Mouse (Mus musculus): ENCODE data around the gene Dnajb5. TPM values are rescaled to one million over a fixed set of nuclear protein-coding genes. Genes with fewer than 3 reads are reported as not detected.
"Not testable (repeated sequence)": the region's sequence is repeated elsewhere in the genome, so short reads cannot be mapped to it uniquely, and the experiment has no call there.

The Dnajb5 gene
- polyA plus RNA-seq, 1 experiment: 12.2 TPM

DNA sequence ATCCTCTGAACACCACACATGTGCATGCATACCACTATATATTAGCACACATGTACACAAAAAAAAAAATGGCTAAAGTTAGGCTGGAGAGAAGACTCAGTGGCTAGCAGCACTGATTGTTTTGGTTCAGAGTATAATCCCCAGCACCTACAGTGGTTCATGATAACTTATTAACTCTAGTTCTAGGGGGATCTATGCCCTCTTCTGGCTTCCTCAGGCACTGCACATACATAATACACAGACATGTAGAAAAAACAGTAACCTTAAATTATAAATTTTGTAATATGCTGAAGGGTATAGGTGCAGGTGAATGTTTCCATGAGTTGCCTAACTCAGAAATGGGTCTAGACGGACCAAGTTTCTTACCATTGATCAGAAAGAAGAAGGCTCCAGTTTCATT, 38.7 kb downstream of the Dnajb5 start:
- Histone ChIP-seq H3K27me3 (ENCODE audit: control insufficient read depth, insufficient read depth, low read length) (no peaks in the 10 kb centered on the region), H3K4me1 (ENCODE audit: control insufficient read depth, insufficient read depth, insufficient read length) (no peaks in the 10 kb centered on the region), H3K36me3 (ENCODE audit: control insufficient read depth, insufficient read depth, low read length) (peaks cover 67% of the 10 kb centered on the region), H3K27ac (ENCODE audit: insufficient read depth, low read length) (no peak overlapping the region), H3K4me3 (ENCODE audit: extremely low read depth, insufficient read depth, insufficient read length) (no peak overlapping the region)
- DNase-seq (ENCODE audit: low read depth in 1 of 2, low spot score in 2 of 2): no peak
- no peak for TF ChIP-seq CTCF (IDR thresholded peaks at IDR 0.05; ENCODE audit: extremely low read depth, insufficient read depth, insufficient read length, insufficient replicate concordance)
- TF ChIP-seq POLR2A (IDR thresholded peaks at IDR 0.05; ENCODE audit: low read depth, low read length): no peak
- WGBS: 90% methylated on average over 1 of the region's 1 CpGs

DNA sequence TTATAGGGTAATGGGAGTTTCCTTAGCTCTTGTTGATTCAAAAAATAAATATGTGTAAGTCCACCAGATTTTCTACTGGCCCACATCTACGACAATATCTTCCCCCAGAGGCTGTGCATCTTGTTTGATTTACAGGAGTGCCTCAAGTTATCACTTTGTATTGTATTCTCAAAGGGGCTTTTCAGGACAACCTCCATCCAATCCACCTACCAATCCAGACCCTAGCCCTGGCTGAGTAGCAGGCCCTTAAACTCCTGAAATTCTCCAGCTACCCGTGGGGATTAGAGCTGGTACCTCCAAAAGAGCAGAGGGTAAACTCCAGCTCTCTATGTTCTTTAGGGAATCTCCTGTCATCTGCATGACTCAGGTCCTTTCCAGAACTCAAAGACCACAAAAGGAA, 48.4 kb downstream of the Dnajb5 start:
- Histone ChIP-seq H3K36me3 (ENCODE audit: control insufficient read depth, insufficient read depth, low read length) (peaks cover 10% of the 10 kb centered on the region), H3K4me1 (ENCODE audit: control insufficient read depth, insufficient read depth, insufficient read length) (peaks cover 9% of the 10 kb centered on the region), H3K27me3 (ENCODE audit: control insufficient read depth, insufficient read depth, low read length) (no peaks in the 10 kb centered on the region), H3K27ac (ENCODE audit: insufficient read depth, low read length) (no peak overlapping the region), H3K4me3 (ENCODE audit: extremely low read depth, insufficient read depth, insufficient read length) (no peak overlapping the region)
- DNase-seq (ENCODE audit: low read depth in 1 of 2, low spot score in 2 of 2): no peak
- TF ChIP-seq CTCF (IDR thresholded peaks at IDR 0.05; ENCODE audit: extremely low read depth, insufficient read depth, insufficient read length, insufficient replicate concordance): no peak
- no peak for TF ChIP-seq POLR2A (IDR thresholded peaks at IDR 0.05; ENCODE audit: low read depth, low read length)
- WGBS: 58% methylated on average over 2 of the region's 2 CpGs

DNA sequence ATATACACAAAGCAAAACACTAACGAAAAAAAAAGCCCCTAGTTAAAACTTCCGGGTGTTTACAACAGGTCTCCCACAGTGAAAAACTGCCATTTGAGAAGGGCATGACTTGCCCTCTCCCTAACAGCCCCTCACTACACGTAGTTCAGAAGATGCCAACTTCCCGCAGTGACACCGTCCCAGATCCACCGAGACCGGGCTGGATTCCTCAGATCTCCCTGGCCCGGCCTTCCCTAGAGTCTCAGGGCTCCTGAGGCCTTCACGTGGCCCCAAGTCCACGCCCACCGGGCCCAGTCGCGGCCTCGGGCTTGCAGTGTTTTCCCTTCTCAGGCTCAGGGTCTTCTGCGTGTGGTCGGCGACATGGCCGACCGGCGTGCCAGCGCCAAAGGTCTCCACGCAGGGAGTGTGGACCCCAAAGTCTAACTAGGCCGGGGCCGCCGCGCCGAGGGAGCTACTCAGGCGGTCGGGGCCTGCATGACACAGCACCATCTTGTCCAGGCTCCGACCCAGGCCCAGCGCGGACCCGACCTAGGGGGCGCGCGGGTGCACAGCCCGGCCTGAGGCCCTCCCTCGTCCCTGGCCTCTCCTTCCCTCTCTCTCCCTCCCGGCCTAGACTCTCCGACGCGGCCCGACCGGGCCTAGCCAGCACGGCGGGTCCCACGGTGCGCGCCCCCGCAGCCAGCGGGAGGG, 50.0 kb downstream of the Dnajb5 start:
- WGBS: under 1% methylated on average over 51 of the region's 51 CpGs
- no peaks in the 10 kb centered on the region for H3K27me3 ChIP-seq (ENCODE audit: control insufficient read depth, insufficient read depth, low read length)
- peak overlapping the region; percentile 99 for H3K4me3 ChIP-seq (ENCODE audit: extremely low read depth, insufficient read depth, insufficient read length)
- DNase-seq (ENCODE audit: low read depth in 1 of 2, low spot score in 2 of 2): peak; percentile 49 to 61
- peaks cover 9% of the 10 kb centered on the region for H3K4me1 ChIP-seq (ENCODE audit: control insufficient read depth, insufficient read depth, insufficient read length)
- H3K36me3 ChIP-seq (ENCODE audit: control insufficient read depth, insufficient read depth, low read length): peaks cover 1% of the 10 kb centered on the region; the same call in 1 of the 2 replicates
- peak overlapping the region; percentile 96 for H3K27ac ChIP-seq (ENCODE audit: insufficient read depth, low read length)
- no peak for TF ChIP-seq POLR2A (IDR thresholded peaks at IDR 0.05; ENCODE audit: low read depth, low read length)
- no peak for TF ChIP-seq CTCF (IDR thresholded peaks at IDR 0.05; ENCODE audit: extremely low read depth, insufficient read depth, insufficient read length, insufficient replicate concordance)

DNA sequence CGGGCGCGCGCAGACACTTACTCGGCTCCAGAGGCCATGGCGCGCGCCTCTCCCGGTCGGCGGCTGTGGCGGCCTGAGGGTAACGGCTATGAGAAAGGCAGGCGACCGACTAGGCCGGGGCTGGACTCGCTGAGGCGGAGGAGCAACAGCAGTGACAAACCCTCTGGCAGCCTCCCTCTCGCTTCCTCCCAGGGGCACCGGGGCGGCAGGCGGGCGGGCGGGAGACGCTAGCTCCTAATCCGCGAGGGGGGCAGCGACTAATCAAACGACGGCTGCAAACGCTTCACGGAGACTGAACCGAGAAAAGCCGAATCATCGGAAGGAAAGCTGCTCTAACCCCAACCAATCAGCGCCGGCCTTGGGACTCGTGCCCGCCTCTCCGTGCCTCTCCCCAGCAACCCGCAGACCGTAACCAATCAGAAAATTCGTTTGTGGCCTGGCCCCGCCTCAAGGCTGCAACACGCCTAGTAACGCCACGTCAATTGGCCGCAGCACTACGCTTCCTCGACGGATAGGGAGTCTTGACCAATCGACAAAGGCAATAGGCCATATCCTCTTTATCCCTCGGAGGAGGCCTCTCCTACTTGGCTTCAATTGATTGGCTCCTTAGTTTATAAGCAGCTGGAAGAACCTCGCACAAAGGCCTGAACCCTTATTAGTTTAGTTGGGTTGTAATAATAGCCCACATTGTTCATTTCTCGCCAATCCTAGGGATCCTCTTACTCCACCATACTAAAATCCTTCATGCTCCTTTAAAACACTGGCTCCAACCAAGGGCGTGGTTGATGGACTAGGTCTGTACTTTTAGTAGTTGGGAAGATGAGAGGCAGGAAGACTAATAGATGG, 50.8 kb downstream of the Dnajb5 start, which contains the start of gene Vcp:
Vcp (minus strand) TSS at position 367 of the 846 bp plus-strand sequence.
- H3K4me1 ChIP-seq (ENCODE audit: control insufficient read depth, insufficient read depth, insufficient read length); H3K36me3 ChIP-seq (ENCODE audit: control insufficient read depth, insufficient read depth, low read length); H3K27me3 ChIP-seq (ENCODE audit: control insufficient read depth, insufficient read depth, low read length): not testable (repeated sequence)
- WGBS: 2% methylated on average over 53 of the region's 56 CpGs
- H3K27ac ChIP-seq (ENCODE audit: insufficient read depth, low read length): peak within 1 kb of the TSS; percentile 96
- peak; percentile 95 to 98 for DNase-seq (ENCODE audit: low read depth in 1 of 2, low spot score in 2 of 2)
- H3K4me3 ChIP-seq (ENCODE audit: extremely low read depth, insufficient read depth, insufficient read length): peak within 1 kb of the TSS; percentile 99

DNA sequence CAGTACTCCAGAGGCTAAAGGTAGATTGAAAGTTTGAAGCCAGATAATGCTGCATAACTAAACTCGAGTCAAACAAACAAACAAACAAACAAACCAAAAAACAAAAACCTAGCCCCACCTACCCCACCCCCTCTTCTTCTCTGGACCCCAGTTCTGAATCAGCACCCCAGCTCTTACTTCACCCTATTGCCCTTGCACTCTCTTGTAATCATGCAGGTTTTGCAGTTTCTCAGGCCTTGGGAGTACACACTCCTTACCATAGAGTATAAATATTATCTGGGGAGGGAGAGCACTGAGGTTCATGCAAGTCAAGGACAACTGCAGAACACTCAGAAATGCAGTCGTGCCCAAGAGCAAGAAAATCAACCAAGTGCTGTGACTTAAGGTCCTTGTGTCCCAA, 51.7 kb downstream of the Dnajb5 start:
- TF ChIP-seq POLR2A (IDR thresholded peaks at IDR 0.05; ENCODE audit: low read depth, low read length) (no peak), CTCF (IDR thresholded peaks at IDR 0.05; ENCODE audit: extremely low read depth, insufficient read depth, insufficient read length, insufficient replicate concordance) (no peak)
- Histone ChIP-seq H3K4me1 (ENCODE audit: control insufficient read depth, insufficient read depth, insufficient read length) (peaks cover 9% of the 10 kb centered on the region), H3K4me3 (ENCODE audit: extremely low read depth, insufficient read depth, insufficient read length) (no peak overlapping the region), H3K27ac (ENCODE audit: insufficient read depth, low read length) (no peak overlapping the region), H3K27me3 (ENCODE audit: control insufficient read depth, insufficient read depth, low read length) (no peaks in the 10 kb centered on the region), H3K36me3 (ENCODE audit: control insufficient read depth, insufficient read depth, low read length) (no peaks in the 10 kb centered on the region)
- WGBS: 87% methylated on average over 2 of the region's 2 CpGs
- no peak for DNase-seq (ENCODE audit: low read depth in 1 of 2, low spot score in 2 of 2)

DNA sequence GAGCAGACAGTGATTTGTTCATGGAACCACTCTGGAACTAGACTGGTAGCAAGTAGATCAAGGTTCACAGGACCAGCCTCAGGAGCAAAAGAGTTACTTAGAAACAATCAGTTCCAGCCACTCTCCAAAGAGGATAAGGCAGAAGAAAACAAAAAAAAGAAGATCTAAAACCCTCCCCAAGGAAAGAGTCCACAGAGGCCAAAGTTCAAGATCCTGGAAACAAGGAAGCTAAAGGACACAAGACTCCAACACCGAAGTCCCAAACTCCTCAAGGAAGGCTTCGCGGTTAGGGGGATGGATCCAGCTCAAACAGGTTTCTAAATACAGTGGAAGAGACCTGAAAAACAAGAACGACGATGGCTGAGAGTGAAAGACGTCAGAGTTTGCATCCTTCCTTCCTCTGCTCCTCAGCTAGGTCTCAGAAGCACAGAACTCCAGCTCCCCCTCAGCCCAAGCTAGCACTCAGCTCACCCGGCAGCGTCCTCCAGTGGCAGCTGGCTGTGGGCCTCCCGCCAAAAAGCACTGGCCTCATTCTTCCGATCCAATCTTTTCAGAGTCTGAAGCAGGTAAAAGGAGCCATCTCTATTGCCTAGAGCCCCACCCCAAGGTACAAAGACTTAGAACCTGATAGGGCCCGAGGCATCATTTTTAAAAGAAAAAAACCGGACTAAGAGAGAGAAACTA, 53.3 kb downstream of the Dnajb5 start:
- Histone ChIP-seq H3K27ac (ENCODE audit: insufficient read depth, low read length) (no peak overlapping the region), H3K4me3 (ENCODE audit: extremely low read depth, insufficient read depth, insufficient read length) (no peak overlapping the region), H3K36me3 (ENCODE audit: control insufficient read depth, insufficient read depth, low read length) (no peaks in the 10 kb centered on the region), H3K27me3 (ENCODE audit: control insufficient read depth, insufficient read depth, low read length) (no peaks in the 10 kb centered on the region), H3K4me1 (ENCODE audit: control insufficient read depth, insufficient read depth, insufficient read length) (peaks cover 8% of the 10 kb centered on the region)
- 92% methylated on average over 12 of the region's 12 CpGs for WGBS
- DNase-seq (ENCODE audit: low read depth in 1 of 2, low spot score in 2 of 2): no peak
- TF ChIP-seq POLR2A (IDR thresholded peaks at IDR 0.05; ENCODE audit: low read depth, low read length) (no peak), CTCF (IDR thresholded peaks at IDR 0.05; ENCODE audit: extremely low read depth, insufficient read depth, insufficient read length, insufficient replicate concordance) (no peak)

Measured in spleen, adult 2 months (tissue).